ENCODE assay signal across 22 mouse cellular contexts in genomic region chr11:16296521-16296920, GRCm38 (mm10). TPM values are rescaled to one million over a fixed set of nuclear protein-coding genes. Genes with fewer than 3 reads are reported as not detected.
DNase-seq lines count a peak whose midpoint lies in the region; ATAC-seq lines count a peak whose summit lies in the region.
"Had no signal": no experiment of that assay in that cellular context is flagged by ENCODE, and none has a peak within 500 bp of the region (broad histone marks: within the 10 kb centered on the region; RNA-seq: fewer than 3 reads in every experiment).

No protein-coding gene starts in this region.

- H3K9me3 ChIP-seq in kidney, embryonic 15.5 days (replicated peaks), result no peaks in the 10 kb centered on the region
- H3K9me3 ChIP-seq: embryonic facial prominence, embryonic 10.5 days; embryonic facial prominence, embryonic 12.5 days; forebrain, embryonic 13.5 days; forebrain, embryonic 15.5 days had no signal

- H3K4me1 ChIP-seq in kidney, embryonic 15.5 days, result no peaks in the 10 kb centered on the region
- H3K4me1 ChIP-seq: embryonic facial prominence, embryonic 12.5 days had no signal

- H3K36me3 ChIP-seq in kidney, embryonic 15.5 days, result no peaks in the 10 kb centered on the region
- H3K36me3 ChIP-seq: embryonic facial prominence, embryonic 10.5 days; embryonic facial prominence, embryonic 12.5 days; forebrain, embryonic 15.5 days had no signal

- H3K4me3 ChIP-seq in kidney, embryonic 15.5 days (replicated peaks), result no peak overlapping the region
- H3K4me3 ChIP-seq: embryonic facial prominence, embryonic 10.5 days; embryonic facial prominence, embryonic 12.5 days; forebrain, embryonic 13.5 days; forebrain, embryonic 15.5 days had no signal

- no peak for ATAC-seq in kidney, embryonic 15.5 days (replicated peaks; ENCODE audit: low FRiP score)
- ATAC-seq: activated CD4-positive, CD25-positive, alpha-beta regulatory T cell, adult 4 months; forebrain, embryonic 13.5 days; forebrain, embryonic 15.5 days; Patski had no signal

- peak; percentile 55 for DNase-seq in kidney, adult 9 months
- peak; percentile 5 to 31 for DNase-seq in kidney, postnatal 36 days
- DNase-seq in kidney, postnatal 25 days, result no peak
- peak; percentile 25 for DNase-seq in retina, adult 2 months (ENCODE audit: low read depth, low spot score)
- no peak for DNase-seq in retina, postnatal 1 day
- DNase-seq in spleen, adult 12 weeks (ENCODE audit: low spot score), result no peak
- DNase-seq: adrenal gland, adult 8-10 months; adrenal gland, postnatal 14 days; adrenal gland, postnatal 36 days; cerebellum, adult 11-12 months; cerebellum, adult 2 months; cerebellum, adult 9-10 months; cerebellum, postnatal 10 days; cerebellum, postnatal 25 days had no signal

- 54% methylated on average over 1 of the region's 1 CpGs for WGBS in kidney, embryonic 15.5 days

- H3K9ac ChIP-seq in kidney, embryonic 15.5 days, result no peak overlapping the region
- H3K9ac ChIP-seq: embryonic facial prominence, embryonic 12.5 days; forebrain, embryonic 13.5 days; forebrain, embryonic 15.5 days had no signal

- H3K27ac ChIP-seq in kidney, embryonic 15.5 days, result no peak overlapping the region
- H3K27ac ChIP-seq: embryonic facial prominence, embryonic 10.5 days; embryonic facial prominence, embryonic 12.5 days; forebrain, embryonic 13.5 days; forebrain, embryonic 15.5 days had no signal

- no peaks in the 10 kb centered on the region for H3K27me3 ChIP-seq in kidney, embryonic 15.5 days
- H3K27me3 ChIP-seq: embryonic facial prominence, embryonic 12.5 days; forebrain, embryonic 13.5 days; forebrain, embryonic 15.5 days had no signal

- H3K4me2 ChIP-seq in kidney, embryonic 15.5 days, result no peak overlapping the region
- H3K4me2 ChIP-seq: embryonic facial prominence, embryonic 12.5 days; forebrain, embryonic 13.5 days; forebrain, embryonic 15.5 days had no signal

RNA-seq across cellular contexts. Expression of gene Vstm2a, which starts 39.0 kb away (rescaled TPM):
- polyA plus RNA-seq in kidney, embryonic 15.5 days (2015; fragmentation: Nextera tagmentation; extraction: Ambion mirVana), result 0.35 and 0.68 TPM in 2 replicates
- polyA plus RNA-seq: activated CD4-positive, CD25-positive, alpha-beta regulatory T cell, adult 4 months; C2C12; Patski had no signal

Comparison
In these comparisons a context has a peak if more than half of its experiments do, and no peak if none do; other contexts are left out.
1. DNase-seq: peak in kidney, adult 9 months (single experiment), kidney, postnatal 36 days (2 of 2) and retina, adult 2 months (single experiment); none in kidney, postnatal 25 days (0 of 2), retina, postnatal 1 day (single experiment) and spleen, adult 12 weeks (single experiment).